Mouse (Mus musculus): Measurements from ENCODE around the gene Nap1l4.

- TF ChIP-seq CTCF (IDR thresholded peaks at IDR 0.05; ENCODE audit: low read depth) (no peak), EP300 (IDR thresholded peaks at IDR 0.05; ENCODE audit: low read depth) (no peak)
Measured at GRCm38 (mm10) chr7:143583025-143583424, 34.1 kb upstream of the Nap1l4 start.
